Comparison of ENCODE assay signal across 11 mouse cellular contexts in the genomic region with DNA sequence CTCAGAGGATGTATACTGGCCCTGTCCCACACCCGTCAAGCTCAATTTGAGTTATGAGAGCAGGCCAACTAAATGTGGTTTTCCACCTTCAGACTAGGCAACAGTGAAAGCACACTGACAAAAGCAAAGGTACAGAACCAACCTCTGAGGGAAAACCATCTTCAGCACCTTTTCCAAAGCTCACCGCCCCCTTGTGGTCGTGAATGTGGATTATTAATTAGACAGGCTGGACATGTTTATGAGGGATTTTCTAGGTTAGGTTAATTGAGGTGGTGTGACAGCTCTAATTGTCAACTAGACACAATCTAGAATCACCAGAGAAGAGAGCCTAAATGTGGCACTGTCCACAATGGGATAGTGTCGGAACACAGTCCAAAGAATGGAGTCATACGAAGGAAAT. TPM values are rescaled to one million over a fixed set of nuclear protein-coding genes. Genes with fewer than 3 reads are reported as not detected.
DNase-seq lines count a peak whose midpoint lies in the region; ATAC-seq and TF ChIP-seq lines count a peak whose summit lies in the region.
"Had no signal": no experiment of that assay in that cellular context is flagged by ENCODE, and none has a peak within 500 bp of the region (broad histone marks: within the 10 kb centered on the region; RNA-seq: fewer than 3 reads in every experiment).

No protein-coding gene starts in this region.

- H3K27ac ChIP-seq in hindbrain, embryonic 11.5 days (ENCODE audit: low read depth, low read length), result no peak overlapping the region
- no peak overlapping the region for H3K27ac ChIP-seq in hindbrain, embryonic 10.5 days
- peak overlapping the region; percentile 50 for H3K27ac ChIP-seq in embryonic fibroblast, embryonic 13.5 days (ENCODE audit: insufficient read depth, low read length)
- H3K27ac ChIP-seq: liver, embryonic 13.5 days had no signal

- H3K27me3 ChIP-seq in hindbrain, embryonic 11.5 days (ENCODE audit: control insufficient read depth, insufficient read depth, low read length), result no peaks in the 10 kb centered on the region
- H3K27me3 ChIP-seq in hindbrain, embryonic 10.5 days (ENCODE audit: insufficient read depth, poor library complexity, severe bottlenecking), result no peaks in the 10 kb centered on the region
- H3K27me3 ChIP-seq: liver, embryonic 13.5 days had no signal

- H3K9ac ChIP-seq in hindbrain, embryonic 11.5 days (ENCODE audit: low read depth, low read length), result no peak overlapping the region
- H3K9ac ChIP-seq: liver, embryonic 13.5 days had no signal

- no peak for ATAC-seq in hindbrain, embryonic 11.5 days (ENCODE audit: low FRiP score)
- no peak for ATAC-seq in granulocyte monocyte progenitor cell, adult 5-6 weeks (replicated peaks; ENCODE audit: poor library complexity, severe bottlenecking)
- ATAC-seq: activated CD4-positive, CD25-positive, alpha-beta regulatory T cell, adult 4 months; inflammation-experienced regulatory T-cells, adult 6 months had no signal

- no peak for TF ChIP-seq CTCF in embryonic fibroblast, embryonic 13.5 days (IDR thresholded peaks at IDR 0.05; ENCODE audit: borderline replicate concordance, insufficient read depth, low read length)

- H3K36me3 ChIP-seq in hindbrain, embryonic 11.5 days (ENCODE audit: control insufficient read depth, insufficient read depth, low read length), result peaks cover 10% of the 10 kb centered on the region
- H3K36me3 ChIP-seq in hindbrain, embryonic 10.5 days, result peaks cover 32% of the 10 kb centered on the region

- H3K4me3 ChIP-seq in hindbrain, embryonic 11.5 days (ENCODE audit: low read depth, low read length), result no peak overlapping the region
- no peak overlapping the region for H3K4me3 ChIP-seq in hindbrain, embryonic 10.5 days
- H3K4me3 ChIP-seq in embryonic fibroblast, embryonic 13.5 days (ENCODE audit: insufficient read depth, low read length), result no peak overlapping the region
- H3K4me3 ChIP-seq: liver, embryonic 13.5 days had no signal

- H3K9me3 ChIP-seq in hindbrain, embryonic 11.5 days (ENCODE audit: control insufficient read depth, low read length), result no peaks in the 10 kb centered on the region
- no peaks in the 10 kb centered on the region for H3K9me3 ChIP-seq in hindbrain, embryonic 10.5 days
- H3K9me3 ChIP-seq: liver, embryonic 13.5 days had no signal

- no peaks in the 10 kb centered on the region for H3K4me1 ChIP-seq in hindbrain, embryonic 11.5 days (replicated peaks; ENCODE audit: control insufficient read depth, insufficient read depth, low read length)
- no peaks in the 10 kb centered on the region; the same call in 1 of the 2 replicates for H3K4me1 ChIP-seq in hindbrain, embryonic 10.5 days (replicated peaks)
- no peaks in the 10 kb centered on the region; the same call in 1 of the 2 replicates for H3K4me1 ChIP-seq in embryonic fibroblast, embryonic 13.5 days (ENCODE audit: control insufficient read depth, insufficient read depth, low read length)

- DNase-seq in hindbrain, embryonic 11.5 days (ENCODE audit: low spot score), result peak; percentile 19
- no peak for DNase-seq in hindbrain, embryonic 10.5 days (ENCODE audit: low spot score)
- peak; percentile 6 for DNase-seq in thymus, postnatal 25 days
- DNase-seq in thymus, postnatal 36 days, result no peak
- DNase-seq in right cerebral cortex, postnatal 25 days, result no peak
- no peak for DNase-seq in layer of hippocampus, postnatal 14 days (ENCODE audit: low spot score in 2 of 2)
- DNase-seq: liver, embryonic 13.5 days had no signal

- 91% methylated on average over 5 of the region's 5 CpGs for WGBS in hindbrain, embryonic 11.5 days
- WGBS in hindbrain, embryonic 10.5 days, result 87% methylated on average over 5 of the region's 5 CpGs

- no peak for TF ChIP-seq POLR2A in embryonic fibroblast, embryonic 13.5 days (IDR thresholded peaks at IDR 0.05; ENCODE audit: low read depth, low read length)

- no peak overlapping the region for H3K4me2 ChIP-seq in hindbrain, embryonic 11.5 days (replicated peaks; ENCODE audit: low read depth, low read length)
- H3K4me2 ChIP-seq: liver, embryonic 13.5 days had no signal

RNA-seq across cellular contexts. Expression of a gene that starts 30.5 kb away (rescaled TPM):
- polyA plus RNA-seq in hindbrain, embryonic 11.5 days (2014; fragmentation: Nextera tagmentation; extraction: Ambion mirVana), result 98.0 and 113 TPM in 2 replicates
- 119 and 145 TPM in 2 replicates for polyA plus RNA-seq in hindbrain, embryonic 10.5 days (2016; fragmentation: Nextera tagmentation; extraction: Ambion mirVana)
- 58.6 and 65.5 TPM in 2 replicates for polyA plus RNA-seq in embryonic fibroblast, embryonic 13.5 days (2011; ENCODE audit: insufficient read length, low read depth, missing spikeins)
- 61.9 and 82.0 TPM in 2 replicates for total RNA-seq in granulocyte monocyte progenitor cell, adult 5-6 weeks (2014; fragmentation: Nextera tagmentation)
- 91.2 and 105 TPM in 2 replicates for total RNA-seq in granulocyte monocyte progenitor cell, adult 5-6 weeks (2017)
- 10 to 100 TPM; 74.8 to 75.6 TPM for total RNA-seq in layer of hippocampus, postnatal 14 days (2021)

RNA-seq across cellular contexts. Expression of a gene that starts 46.2 kb away (rescaled TPM):
- polyA plus RNA-seq in hindbrain, embryonic 11.5 days (2014; fragmentation: Nextera tagmentation; extraction: Ambion mirVana), result 14.4 and 14.7 TPM in 2 replicates
- polyA plus RNA-seq in hindbrain, embryonic 10.5 days (2016; fragmentation: Nextera tagmentation; extraction: Ambion mirVana), result 19.4 and 20.6 TPM in 2 replicates
- 13.2 and 15.2 TPM in 2 replicates for polyA plus RNA-seq in embryonic fibroblast, embryonic 13.5 days (2011; ENCODE audit: insufficient read length, low read depth, missing spikeins)
- total RNA-seq in granulocyte monocyte progenitor cell, adult 5-6 weeks (2014; fragmentation: Nextera tagmentation), result 46.0 and 82.7 TPM in 2 replicates
- total RNA-seq in granulocyte monocyte progenitor cell, adult 5-6 weeks (2017), result 57.3 and 68.1 TPM in 2 replicates
- 10 to 100 TPM; 16.5 to 17.5 TPM for total RNA-seq in layer of hippocampus, postnatal 14 days (2021)

Comparison
In these comparisons a context has a peak if more than half of its experiments do, and no peak if none do; other contexts are left out.
1. DNase-seq: peak in hindbrain, embryonic 11.5 days (single experiment) and thymus, postnatal 25 days (single experiment); none in hindbrain, embryonic 10.5 days (single experiment), thymus, postnatal 36 days (0 of 2), right cerebral cortex, postnatal 25 days (single experiment) and layer of hippocampus, postnatal 14 days (0 of 2).